Mouse (Mus musculus): ENCODE results near the gene Zg16.

GRCm38 (mm10) chr7:127065538-127065937 is 21.6 kb downstream of the Zg16 start:
- no peak for TF ChIP-seq POLR2A (IDR thresholded peaks at IDR 0.05; ENCODE audit: insufficient read depth, low read depth, low read length)
- no peak for TF ChIP-seq CTCF (IDR thresholded peaks at IDR 0.05; ENCODE audit: insufficient read depth, low read depth, low read length)

Measured in olfactory bulb, adult 2 months (tissue).